Mouse (Mus musculus) regulatory T cell (primary cell): ENCODE measurements around the gene Gm5148.

Experiments
- in situ Hi-C: fragments of 300-600 bp; cut with MboI, MseI; formaldehyde crosslinking; loops from one replicate; pipeline ENCODE4 v1.15.1; 2025; ENCODE audit warnings: high pct_unique_total_duplicates

The Gm5148 gene

GRCm38 (mm10) chr3:37693552-37693951 is 30.7 kb downstream of the Gm5148 start:
- in situ Hi-C loops, result no loop called here

DNA sequence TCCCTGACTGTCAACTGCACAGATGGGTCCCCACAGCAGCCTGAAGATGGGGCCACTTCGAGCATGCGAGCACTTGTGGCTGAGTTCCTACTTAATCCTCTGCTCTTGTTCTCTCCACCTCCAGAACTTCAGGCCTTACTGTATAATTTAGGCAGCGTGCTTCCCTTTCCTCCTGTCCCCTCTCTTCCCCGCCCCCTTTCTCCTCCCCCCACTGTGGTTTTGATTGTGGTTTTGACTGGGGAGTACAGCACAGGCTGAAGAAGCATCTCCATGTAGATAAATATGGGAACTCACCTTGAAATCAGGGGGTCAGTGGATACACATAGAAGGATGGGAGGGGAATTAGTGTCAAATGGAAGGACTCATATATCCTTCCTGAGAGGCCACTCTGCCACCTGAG is 31.3 kb downstream of the Gm5148 start:
- in situ Hi-C loops, result no loop called here

GRCm38 (mm10) chr3:37687158-37687980 is 36.9 kb downstream of the Gm5148 start:
- in situ Hi-C loops, result no loop called here

GRCm38 (mm10) chr3:37686751-37687150 is 37.5 kb downstream of the Gm5148 start:
- in situ Hi-C loops, result no loop called here

GRCm38 (mm10) chr3:37686219-37686618 is 38.1 kb downstream of the Gm5148 start:
- in situ Hi-C loops, result no loop called here

- in situ Hi-C loops, result no loop called here
Observed at GRCm38 (mm10) chr3:37676291-37676690, 48.0 kb downstream of the Gm5148 start.

GRCm38 (mm10) chr3:37675056-37675525 is 49.2 kb downstream of the Gm5148 start:
- in situ Hi-C loops, result no loop called here

DNA sequence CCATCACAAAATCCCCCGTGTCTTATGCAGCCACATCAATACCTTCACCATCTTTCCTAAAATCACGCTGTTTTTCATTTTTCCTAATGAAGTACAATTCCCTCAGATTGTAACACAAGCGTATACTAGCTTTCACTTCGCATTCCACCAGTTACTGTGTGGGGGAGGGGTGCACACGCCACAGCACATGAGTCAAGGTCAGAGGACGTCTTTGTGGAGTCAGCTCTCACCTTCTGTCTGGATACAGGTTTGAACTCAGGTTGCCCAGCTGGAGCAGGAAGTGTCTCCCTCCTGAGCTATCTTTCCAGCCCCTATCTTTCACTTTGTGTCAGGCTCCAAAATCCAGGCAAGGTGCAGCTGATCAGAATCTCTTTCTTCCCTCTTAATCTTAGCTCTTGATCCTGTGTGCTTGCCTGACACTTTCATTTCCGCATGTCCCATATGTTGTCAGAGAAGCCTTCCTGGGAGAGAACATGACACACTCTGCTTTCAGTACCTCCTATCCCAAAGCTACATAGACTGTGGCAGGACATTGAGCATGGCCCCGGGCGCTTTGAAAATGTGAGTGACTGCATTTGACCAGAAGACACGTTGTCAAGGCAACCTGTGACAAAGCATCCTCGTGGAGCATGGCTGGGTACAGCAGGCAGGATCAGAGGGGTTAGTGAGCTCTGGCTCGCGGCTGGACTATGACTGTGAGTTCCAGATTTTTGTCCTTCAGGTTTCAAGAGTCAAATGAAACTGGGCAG is 50.6 kb downstream of the Gm5148 start:
- in situ Hi-C loops, result loop anchor here (5.0 kb wide), 1 partner anchor 84 kb away; no protein-coding TSS in a partner anchor

DNA sequence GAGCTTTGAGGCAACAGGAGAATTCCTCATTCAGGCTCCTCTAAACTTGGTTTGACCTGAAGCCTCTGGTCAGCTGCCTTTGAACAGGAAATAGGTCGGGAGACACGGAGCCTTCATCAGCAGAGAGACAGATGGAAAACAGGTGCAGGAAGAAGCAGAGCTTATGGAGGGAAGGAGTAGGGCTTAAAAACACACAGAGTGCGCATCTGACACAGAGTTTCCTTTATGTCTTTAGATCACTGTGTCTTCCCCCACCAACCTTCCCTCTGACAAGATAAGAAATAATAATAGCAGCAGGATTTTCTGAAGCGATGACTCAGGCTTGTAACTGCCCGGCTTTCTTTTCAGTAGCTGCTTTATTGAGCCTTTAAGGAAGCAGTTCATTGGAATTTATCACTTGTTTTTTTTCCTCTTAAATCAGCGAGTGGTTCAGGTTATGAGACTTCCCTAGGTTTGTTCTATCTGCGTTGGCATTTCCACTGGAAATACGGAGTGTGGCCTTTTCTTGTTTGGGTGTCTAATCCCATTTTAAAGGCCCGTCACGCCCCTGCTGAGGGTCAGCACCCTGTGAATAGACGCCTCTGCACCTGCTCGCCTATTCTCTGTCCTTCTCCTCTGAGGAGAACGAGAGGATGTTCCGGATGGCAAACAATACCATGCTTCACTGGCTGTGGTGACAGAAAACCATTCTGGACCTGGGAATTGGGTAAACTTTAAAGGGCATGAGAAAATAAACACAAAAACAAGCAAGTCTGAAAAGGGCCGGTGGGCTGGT is 51.8 kb downstream of the Gm5148 start:
- in situ Hi-C loops, result loop anchor here (5.0 kb wide), 1 partner anchor 85 kb away; no protein-coding TSS in a partner anchor

GRCm38 (mm10) chr3:37669100-37669499 is 55.2 kb downstream of the Gm5148 start:
- in situ Hi-C loops, result no loop called here

DNA sequence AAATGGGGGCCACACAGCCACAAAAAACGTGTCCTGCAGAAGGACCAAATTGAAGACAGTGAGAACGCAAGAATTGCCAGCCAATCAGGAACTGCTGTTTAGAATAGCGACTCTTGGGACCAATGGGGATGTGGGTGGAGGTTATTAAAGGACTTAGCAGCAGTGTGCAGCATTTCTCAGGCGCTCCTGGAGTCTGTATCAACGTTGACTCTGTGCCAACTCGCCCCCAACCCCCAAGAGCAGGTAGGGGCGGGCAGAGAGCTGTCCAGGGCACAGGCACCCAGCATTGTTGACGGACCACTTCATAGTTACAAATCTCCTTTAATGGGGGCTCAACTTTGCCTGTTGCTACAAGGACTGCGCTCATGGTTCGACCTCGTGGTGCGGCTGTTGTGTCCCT is 55.6 kb downstream of the Gm5148 start:
- in situ Hi-C loops, result no loop called here

GRCm38 (mm10) chr3:37667736-37668135 is 56.6 kb downstream of the Gm5148 start:
- in situ Hi-C loops, result no loop called here

DNA sequence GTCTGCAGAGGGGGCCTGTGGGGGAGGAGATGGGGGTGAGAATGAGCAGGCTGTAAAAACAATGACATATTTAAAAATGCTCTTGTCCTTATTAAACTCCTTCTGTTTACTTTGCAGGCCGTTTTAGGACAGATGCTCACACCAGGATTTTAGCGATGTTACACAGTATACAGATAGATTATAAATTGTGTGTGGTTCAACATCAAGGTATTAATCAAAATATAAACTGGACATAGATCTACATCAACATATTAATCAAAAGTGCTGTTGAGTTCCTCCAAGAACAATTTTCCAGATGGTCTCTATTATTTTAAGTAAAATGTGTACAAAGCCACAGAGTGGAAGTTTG is 57.2 kb downstream of the Gm5148 start:
- in situ Hi-C loops, result no loop called here

GRCm38 (mm10) chr3:37666291-37667118 is 57.8 kb downstream of the Gm5148 start:
- in situ Hi-C loops, result no loop called here
